Mouse (Mus musculus) thymus, adult 18-20 months (tissue): ENCODE measurements at regions not wholly inside any gene's neighbourhood (a gene's known extent, or its start where the extent isn't known, plus 50 kb on each side); places are given as distances from the start of the nearest gene placed in this dataset.
"Not testable (repeated sequence)": the region's sequence is repeated elsewhere in the genome, so short reads cannot be mapped to it uniquely, and the experiment has no call there.

Experiments
- DNase-seq, 2 experiments: peaks; one replicate each; pipeline ENCODE4 v3.0.0; 2022; ENCODE audit warnings: mixed read lengths in 2 of 2

DNA sequence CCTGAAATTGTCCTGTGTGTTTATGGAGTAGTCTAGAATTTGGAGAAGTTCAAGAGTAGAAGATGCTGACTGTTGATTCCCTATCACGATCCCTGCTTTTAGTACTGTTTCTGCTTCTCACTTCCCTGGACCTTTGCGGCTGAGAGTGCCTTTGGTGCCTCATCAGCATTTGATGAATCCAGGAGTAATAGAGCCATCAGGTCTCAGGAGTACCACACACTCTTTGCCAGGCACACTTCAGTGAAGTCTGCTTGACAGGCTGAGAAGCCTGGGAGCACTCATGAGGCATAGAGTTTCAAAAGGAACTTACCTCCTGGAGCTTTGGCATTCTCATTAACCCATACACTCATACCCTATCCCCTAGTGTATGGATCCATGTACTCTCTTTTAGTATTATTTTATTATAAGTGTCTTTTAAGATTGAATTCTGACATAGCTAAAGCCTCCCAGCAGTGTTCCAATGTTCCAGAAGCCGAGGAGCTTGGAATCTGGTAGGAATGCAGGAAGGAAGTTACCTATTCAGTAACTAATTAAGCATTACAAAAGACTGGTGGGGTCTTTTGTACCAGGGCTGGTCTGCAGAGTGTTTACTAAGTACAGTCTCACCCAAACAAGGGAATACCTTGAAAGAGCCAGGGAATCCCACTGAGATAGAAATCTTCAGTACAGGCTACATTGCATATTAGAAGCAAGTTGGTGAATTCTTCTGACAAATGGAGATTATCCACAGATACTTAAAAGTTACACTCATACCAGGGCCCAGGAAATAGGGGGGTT, 139.7 kb downstream of the Tex13c3 start:
- DNase-seq, result not testable (repeated sequence)

DNA sequence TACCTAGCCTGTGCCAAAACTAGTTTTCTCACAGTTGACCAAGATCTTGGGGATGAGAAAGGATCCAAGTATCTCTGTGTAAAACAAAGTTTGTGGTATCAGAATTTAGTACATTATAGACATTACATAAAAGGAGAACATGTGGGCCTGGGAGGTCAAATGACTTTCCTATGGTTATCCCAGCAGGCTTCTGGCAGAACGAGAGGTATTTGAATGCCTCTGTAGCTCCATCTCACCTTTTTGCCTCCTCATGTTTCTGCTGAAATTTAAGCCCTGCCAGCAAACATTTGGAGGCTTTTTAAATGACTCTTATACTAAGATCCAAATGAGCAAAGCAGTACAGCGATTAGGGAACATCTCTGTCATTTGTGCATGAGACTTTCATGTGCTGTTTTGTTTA, 167.8 kb downstream of the Tex13c3 start:
- no peak for DNase-seq

DNA sequence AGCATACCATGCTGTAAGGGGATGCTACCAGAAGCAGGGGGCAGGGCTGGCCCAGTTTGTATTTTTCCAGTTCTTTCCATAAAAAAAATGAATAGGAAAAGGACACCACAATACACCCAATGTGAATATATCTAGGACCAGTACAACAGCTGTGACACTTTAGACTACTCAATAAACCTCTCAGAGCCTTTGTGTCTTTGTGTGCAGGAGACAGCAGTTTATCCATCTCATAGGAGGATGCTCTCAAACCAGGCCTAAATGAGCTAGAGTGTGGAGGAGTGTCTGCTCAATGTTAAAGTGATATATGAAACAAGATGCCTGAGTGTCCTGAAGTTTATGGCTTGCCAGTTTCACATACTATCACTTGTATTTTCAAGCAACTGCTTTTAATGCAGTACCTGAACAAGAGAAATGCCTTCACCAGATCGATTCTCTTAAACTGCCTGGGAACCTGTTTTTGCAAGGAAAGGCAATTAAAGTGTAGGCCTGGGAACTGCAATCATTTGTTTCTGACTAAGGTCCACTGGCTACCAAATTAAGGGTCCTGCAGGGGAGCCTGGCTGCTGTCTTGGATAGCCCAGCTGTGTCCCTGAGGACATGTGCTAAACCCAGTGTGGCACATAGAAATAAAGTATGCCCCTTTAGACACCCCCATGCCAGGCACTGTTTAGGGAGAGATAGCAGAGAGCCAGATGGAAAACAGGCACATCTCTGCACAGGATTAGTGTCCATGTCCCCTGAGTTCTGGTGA, 169.1 kb downstream of the Tex13c3 start:
- no peak for DNase-seq

DNA sequence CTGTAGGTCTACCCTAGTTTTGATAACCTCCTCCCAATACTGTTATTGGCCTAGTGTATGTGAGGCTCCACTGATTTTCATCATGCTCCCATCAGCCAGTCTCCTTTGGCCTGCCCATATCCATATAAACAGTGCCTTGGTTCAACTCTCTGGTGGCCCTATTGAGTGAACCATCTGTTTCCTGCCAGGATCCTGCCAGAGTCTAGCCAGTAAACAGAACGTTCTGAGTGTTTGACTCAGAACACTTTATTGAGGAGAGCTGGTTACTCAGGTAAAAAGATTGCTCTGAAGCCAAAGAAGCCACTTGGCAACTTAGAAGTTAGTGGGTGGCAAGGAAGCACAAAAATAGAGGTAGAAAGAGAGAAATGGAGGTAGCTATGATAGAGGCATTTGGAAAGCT, 169.7 kb downstream of the Tex13c3 start:
- DNase-seq, result no peak

DNA sequence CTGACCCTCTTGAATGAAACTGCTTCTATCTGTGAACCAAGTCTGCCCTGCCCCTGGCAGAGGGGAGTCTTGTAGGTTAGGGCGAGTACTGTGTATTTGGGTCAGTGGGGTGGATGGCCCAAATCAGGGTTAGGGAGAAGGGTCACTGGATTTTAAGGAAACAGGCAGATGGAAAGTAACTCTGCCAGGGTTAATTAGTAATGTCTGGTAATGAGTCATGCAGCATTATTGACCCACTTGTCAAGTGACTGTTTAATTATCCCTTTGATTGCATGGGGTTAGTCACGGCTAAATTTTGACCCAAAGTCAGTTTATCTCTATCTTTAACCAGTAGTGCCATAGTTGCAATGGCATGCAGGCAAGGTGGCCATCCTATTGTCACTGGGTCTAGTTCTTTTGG, 192.9 kb downstream of the Tex13c3 start:
- no peak for DNase-seq

DNA sequence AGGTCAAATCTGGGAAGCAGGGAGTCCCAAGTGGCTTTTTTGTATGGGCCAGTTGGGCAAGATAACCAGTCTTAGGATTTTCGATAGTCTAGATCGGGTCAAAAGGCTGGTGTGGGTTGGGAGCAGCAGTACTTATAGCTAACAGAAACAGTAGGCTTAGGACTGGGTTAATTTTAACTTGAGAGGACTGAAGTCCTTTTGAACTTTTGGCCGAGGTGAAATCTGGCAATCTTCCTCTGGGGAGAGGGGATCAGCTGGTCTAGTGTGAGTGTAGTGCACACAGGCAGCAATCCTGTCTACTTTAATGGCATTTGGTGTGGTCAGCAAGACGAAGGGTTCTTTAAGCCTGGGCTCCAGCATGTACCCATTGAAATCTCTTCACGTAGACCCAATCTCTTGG, 194.7 kb downstream of the Tex13c3 start:
- no peak for DNase-seq

DNA sequence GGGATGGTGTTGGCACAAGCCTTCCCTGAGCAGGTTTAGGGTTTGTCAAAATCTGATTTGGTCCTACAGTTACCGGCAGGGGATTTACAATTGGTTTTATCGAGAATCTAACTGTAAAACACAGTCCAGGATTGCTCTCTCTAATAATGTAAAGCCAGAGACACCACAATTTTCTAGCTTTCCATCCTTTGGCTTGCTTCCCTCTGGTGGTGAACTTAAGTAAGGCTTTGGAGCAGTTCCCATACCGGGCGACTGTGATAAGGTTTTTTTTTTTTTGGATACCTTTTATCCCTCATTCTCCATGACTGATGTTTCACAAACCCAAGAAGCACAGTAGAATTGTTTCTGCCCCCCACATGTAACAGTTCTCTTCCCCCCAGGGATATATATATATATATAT, 195.3 kb downstream of the Tex13c3 start:
- DNase-seq, result no peak

DNA sequence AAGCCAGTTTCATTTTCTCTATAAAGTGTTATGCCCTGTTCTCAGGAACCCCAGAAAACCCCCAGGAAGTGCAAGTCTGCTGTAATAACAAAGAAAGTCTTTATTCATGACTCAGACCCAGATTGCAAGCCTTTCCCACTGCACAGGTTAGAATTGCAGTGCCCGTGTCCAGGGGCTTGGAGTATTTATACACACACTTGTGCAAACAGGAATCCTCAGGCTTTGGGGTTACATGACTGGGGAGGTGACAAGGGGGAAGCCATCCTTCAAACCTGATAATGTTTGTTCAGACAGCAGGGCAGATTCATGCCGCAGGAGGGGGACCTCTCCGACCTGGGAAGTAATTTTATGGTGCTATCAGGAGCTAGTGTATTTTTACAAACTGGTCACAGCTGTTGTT, 198.0 kb downstream of the Tex13c3 start:
- DNase-seq, result no peak

DNA sequence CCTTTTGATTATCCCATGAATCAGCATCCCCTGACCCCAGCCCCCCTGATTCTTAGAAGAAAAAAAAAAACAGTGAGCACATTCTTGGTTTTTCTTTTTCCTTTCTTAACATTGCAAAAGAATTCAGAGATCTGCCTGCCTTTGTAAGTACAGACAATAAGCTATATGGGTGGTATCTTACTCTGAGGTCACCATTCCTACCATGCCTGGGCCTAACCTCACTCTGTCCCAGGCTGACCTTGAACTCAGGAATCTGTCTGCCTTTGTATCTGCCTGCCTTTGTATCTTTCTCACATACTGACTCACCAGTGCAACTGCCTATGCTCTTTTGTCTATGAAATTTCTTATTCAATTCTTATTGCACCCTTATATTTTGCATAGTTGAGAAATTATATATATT, 216.9 kb downstream of the Tex13c3 start:
- DNase-seq, result no peak

DNA sequence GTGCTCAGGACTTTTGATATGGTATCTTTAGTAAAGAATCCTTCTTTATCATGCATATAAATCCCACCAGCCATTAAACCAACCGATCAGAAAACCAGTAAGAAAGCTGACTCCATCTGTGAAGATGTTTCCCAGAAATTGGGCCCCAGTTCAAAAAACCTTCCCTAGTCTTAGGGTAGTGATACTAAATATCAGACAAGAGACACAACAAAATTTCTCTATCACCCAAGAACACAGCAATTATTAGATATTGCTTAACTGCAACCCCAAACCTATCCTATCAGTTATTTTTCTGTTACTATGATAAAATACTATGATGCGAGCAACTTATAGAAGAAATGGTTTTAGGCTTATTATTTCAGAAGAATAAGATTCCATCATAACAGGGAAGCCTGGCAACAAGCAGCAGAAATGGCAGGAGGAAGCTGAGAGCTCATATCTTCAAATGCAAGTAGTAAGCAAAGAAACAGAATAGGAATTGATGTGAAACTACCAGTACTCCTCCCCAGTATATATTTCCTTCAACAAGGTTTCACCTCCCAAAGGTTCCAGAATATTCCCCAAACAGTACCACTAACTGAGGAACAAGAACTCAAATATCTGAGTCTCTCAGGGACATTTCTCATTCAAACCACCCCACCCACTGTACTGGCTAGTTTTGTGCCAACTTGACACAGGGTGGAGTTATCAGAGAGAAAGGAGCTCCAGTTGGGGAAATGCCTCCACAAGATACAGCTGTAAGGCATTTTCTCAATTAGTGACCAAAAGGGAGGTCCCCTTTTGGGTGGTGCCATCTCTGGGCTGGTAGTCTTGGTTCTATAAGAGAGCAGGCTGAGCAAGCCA, 234.1 kb downstream of the Tex13c3 start:
- no peak for DNase-seq

DNA sequence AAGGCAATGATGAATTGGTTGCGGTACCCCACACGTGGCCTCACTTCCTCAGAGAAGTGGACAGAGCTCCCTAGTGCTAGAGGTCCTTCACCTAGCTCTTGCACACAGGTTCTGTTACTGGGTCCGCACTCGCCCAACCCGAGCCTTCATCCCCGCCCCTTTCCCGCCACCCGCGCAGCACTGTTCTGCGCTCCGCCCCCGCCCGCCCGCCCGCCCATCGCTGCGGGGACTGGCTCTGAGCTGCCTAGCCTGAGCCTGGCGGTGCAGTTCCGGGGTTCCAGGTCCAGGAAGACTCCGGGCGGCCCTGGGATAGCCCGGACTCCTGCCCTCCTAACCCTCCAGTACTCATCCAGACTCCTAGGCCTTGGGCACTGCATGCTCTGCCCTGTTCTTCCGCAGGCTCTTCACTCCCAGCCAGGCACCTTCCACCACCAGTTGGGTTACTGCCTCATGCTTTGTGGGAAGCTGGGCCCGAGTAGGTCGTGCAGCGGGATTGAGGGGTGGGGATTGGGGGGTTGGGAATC, 243.3 kb downstream of the Tex13c3 start:
- DNase-seq, result peak; percentile 3 to 16

DNA sequence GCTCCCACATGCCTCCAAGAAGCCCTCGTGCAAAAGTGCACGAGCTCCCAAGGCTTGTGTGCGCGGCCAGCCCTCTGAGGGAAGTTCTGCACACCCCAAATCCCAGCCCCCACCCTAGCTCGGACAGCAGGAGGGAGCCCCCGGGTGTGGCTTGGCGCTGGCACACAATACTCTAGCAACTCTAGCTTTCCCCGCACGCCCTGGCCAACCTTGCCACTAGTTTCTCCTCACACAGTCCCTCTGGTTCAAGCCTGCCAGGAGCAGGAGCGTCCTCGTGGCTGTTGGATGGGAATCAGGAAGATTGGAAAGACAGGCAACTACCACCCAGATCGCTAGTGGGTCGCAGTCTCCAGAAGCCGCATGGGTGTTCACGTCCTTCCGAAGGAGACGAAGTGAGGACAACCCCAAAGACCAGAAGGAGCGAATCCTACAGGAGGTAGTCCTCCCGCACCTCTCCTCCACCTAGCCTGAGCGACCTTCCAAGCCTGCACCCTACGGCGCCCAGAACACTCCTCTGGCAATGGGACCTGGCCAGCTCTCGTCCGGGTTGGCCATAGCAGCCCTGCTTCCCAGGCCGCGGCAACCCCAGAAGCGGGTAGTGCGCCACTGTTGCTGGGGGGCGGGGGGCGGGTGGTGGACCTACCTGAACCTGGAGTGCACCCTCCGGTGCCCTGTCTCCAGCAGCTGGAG, 243.9 kb downstream of the Tex13c3 start:
- DNase-seq, result peak; percentile 1 to 4

DNA sequence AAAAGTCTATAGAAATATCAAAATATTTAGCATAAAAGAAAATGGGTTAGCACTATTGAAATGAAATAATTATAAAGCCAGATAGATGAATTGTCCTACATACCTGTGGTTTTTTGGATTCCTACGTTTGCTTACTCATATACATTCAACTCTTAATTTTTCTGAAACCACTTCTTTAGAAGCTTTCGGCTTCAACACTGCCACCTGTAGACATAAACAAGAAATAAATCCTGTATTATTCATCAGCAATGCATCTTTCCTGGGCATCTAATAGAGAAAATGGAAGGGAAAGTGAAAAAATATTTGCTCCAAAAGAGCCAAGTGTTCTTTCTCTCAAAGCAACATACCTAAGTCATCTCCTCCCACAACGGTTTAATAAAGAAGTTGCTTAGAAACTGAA, 245.7 kb downstream of the Tex13c3 start:
- DNase-seq, result no peak

DNA sequence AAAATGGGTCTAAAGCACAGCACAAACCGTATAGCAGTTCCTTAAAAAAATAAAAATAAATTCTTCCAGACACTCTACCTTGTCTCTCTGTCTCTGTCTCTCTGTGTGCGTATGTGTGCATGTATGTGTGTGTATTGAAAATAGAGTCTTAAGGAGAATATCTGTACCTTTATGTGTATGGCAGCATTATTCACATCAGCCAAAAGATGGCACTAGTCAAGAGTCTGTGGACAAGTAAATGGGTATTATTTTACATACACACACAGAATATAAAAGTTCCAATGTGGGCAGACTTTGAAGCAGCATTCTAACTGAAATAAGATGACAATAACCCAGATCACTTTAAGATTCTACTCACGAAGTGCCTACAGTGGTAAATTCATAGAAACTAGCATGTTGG, 249.3 kb downstream of the Tex13c3 start:
- DNase-seq, result no peak

DNA sequence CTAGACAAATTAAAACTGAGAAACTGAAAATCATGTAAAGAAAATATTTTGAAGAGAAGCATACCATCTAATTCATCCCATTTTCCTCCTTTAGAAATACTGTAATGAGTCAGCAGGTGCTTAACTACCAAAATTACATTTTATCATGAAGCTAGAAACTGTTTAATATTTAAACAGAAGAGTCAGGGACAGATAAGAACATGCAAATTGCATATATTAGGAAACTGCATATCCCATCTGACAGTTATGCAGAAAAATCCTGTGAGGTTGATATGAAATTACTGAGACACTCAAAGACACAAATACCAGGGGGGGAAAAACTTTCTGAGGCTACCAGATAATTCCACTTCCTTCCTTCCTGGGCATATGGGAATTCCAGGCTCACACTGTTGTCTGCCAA, 257.8 kb downstream of the Tex13c3 start:
- no peak for DNase-seq

DNA sequence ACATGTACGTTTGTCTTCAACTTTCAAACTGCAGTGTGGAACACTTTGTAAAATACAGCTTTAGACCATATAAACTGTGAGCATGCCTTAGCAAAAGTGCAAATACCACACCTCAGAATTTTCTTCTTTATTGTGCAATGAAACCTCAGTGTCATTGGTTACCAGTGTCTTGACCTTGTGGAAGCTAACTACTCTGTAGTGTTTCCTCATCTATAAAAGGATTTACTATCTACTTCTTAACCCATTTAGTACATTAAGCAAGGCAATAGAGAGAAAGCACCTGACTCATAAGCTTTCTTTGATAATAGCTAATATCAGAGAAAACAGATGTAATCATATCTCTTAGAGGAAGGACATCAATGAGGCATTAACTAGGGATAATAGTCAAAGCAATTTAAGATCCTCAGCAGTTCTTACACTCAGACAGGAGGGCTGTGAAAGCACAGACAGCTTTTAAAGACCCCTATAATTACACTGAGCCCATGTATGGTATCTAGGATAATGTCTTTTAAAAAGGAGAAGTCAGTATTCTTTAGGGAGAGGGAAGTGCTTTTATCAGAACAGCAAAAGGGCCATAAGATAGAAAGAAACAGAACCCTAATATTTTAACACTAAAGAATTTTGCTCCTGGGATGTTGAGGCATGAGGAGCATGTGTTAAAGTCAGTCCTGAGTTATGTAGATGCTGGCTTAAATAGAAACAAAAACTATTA, 260.2 kb downstream of the Tex13c3 start:
- DNase-seq, result no peak

DNA sequence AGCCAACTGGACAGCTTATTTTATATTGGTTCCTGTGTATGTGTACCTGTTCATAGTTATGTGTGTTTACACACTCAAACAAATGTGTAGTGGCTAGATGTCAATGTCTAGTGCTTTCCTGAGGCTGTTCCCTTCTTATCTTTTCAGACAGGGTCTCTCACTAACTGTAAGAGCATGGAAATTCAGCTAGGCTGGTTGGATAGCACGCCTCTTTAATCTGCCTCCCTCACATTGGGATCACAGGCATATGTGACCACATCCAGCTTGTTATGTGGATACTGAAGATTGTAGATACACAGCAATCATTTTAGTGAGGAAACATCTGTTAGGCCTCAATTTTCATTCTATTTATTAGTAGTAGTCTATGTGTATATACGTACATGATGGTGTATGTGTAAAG, 261.4 kb downstream of the Tex13c3 start:
- DNase-seq, result no peak

DNA sequence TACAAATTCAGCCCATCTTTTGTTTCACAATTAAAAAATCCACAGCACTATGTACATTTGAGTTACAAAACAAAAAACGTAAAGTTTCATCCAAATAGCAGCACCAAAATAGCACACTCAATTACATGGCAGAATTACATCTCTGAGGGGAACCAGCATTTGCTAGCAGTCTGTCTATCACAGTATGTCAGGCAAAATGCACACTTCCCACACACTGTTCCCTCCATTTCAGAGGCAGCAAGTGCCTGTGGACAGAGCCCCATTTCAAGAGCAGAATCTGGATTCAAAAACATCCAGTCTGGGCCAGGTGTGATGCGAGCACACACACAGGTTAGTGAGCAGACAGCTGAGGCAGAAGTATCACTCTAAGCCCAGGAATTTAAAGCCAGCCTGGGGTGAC, 261.8 kb downstream of the Tex13c3 start:
- DNase-seq, result no peak

DNA sequence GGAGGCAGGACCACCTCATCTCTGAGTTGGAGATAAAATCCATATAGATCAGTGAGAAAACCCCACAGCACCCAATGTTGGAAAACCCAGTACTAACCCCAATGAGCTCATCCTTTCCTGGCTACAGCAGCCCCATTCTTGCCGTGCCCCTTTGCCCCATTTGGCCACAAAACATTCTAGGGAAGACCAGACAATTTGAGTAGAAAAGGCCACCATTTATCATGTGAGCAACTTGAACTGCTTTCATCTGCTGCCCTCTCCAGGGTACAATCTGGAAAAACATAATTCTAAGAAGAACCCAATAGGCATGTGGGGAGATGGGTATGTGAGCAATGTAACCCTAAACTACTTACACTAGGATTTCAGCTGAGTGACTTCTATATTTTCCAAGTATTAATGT, 274.7 kb downstream of the Tex13c3 start:
- no peak for DNase-seq

DNA sequence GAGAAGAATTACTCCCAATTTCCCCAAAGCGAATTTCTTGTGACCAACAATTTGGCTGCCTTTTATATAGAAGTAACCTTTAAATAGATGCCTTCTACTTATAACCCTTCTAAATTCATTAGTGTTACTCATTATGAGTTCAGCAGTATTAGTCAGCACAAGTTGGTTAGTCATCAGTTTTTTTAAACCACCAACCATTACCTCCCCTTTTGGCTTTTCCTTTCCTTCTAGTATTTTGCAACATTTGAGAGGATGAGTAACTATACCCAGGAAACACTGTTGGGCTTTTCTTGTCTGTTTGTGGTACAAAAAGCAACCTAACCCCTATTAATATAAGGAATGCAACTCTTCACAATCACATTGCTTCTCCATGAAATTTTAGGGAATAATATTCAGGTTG, 278.6 kb downstream of the Tex13c3 start:
- DNase-seq, result no peak

DNA sequence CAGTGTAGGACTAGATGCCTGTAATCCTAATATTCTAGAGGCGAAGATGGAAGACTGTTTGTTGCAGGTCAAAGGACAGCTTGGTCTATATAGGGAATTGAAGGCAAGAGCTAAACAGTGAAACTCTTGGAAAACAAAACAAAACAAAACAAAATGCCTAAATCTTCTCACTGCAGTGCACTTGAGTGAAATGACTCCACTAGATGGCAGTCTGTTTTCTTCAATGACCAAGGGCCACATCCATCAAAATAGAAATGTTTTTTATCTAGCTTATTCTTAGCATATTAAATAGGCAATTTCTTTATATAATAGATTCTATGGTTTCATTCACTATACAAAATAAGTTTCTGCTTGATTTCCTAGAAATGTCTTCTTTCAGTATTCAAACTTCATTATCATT, 279.7 kb downstream of the Tex13c3 start:
- no peak for DNase-seq

DNA sequence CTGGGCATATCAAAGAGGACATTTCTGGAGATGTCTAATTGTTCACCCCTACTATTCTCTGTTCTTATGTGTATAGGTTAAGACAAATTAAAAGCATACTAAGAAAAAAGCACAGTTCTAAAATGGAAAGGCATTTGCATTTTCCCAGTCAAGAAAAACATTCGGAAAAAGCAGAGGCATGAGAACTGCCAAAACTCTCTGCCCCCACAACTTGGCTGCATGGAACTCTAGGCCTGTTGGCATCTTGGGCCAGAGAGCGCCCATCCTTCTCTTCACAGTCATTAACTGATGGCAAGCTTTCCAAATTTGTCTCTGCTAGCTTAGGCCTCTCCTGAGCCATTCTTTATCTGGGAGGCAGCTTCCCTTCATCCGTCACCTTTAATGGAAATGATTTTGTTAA, 281.6 kb downstream of the Tex13c3 start:
- DNase-seq, result no peak
